Mouse (Mus musculus): Measurements from ENCODE around the gene Fam151a.
"Not testable (repeated sequence)": the region's sequence is repeated elsewhere in the genome, so short reads cannot be mapped to it uniquely, and the experiment has no call there.

Gene Fam151a

DNA sequence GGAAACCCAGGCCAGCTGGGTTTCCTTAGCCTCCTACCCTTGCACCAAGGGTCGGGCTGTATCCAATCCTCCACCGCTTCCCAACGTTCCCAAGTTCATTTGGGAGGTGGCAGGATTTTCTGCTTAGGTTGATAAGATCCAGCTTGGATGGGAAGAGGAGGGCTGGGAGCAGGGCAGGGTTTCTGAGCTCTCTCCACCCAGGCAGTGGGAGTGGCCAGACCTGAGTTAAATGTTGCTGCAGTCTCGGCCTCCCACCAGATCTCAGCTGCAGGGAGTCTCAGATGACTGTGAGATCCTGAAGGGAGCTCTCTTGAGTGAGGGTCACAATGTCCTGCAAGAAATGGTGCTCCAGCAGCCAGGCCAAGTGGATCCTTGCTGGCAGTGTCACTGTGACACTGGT lies at the start of gene Fam151a:
Fam151a (plus strand) TSS at position 254 of the 400 bp plus-strand sequence.
- no peak for DNase-seq (ENCODE audit: low spot score)

DNA sequence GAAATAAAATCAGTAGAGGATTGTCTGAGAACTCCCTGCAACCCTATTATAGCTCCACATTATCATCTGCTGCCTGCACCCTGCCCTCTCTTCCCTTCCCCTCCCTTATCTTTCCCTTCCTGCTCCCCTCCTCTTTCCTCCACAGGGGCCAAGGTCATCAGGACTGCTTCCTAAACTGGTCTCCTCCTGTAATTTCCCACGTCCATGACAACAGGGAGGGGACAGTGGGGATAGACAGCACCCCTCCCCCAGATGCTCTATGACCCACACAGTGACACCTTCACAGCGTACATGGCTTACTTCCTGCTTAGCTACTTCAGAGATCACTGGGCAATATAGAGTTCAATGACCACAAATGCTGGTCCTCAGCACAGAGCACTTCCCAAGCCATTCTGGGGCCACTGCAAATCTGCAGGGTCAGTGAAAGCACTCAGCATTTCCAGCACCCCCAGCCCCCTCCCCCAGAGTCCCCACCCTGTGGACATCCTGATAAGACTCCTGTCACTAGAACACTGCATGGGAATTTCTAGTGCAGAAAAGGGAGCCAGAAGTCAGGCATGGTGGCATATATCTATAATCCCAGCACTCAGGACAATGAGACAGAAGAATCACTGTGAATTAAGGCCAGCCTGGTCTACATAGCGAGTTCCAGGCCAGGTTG lies 44.9 kb upstream of the Fam151a start:
- no peak for DNase-seq (ENCODE audit: low spot score)

DNA sequence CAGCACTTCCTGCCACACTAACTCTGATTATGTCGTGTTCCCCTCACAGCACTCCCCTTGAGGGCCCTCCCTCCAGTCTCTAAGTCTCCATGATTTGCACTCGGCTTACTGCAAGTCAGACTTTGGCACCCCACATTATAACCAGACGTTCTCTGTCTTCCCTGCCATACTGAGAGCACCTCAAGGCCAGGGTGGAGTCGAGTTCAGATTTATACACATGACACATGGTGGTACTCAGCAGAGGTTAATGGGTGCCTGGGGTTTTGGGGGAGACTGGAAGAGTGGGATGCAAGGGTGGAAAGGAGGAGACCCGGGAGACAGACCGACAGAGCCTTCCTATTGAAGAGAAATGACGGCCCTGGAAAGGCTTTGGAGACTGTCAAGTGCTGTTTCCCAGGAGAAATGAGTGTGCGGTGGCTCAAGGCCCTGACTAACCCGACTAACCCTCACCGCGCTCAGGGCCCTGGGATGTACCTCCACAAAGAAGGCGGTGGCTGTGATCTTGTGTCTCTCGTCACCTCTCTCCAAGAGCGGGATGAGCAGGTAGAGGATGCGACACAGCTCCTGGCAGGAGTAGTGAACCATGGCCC lies 39.8 kb upstream of the Fam151a start:
- DNase-seq (ENCODE audit: low spot score): no peak

DNA sequence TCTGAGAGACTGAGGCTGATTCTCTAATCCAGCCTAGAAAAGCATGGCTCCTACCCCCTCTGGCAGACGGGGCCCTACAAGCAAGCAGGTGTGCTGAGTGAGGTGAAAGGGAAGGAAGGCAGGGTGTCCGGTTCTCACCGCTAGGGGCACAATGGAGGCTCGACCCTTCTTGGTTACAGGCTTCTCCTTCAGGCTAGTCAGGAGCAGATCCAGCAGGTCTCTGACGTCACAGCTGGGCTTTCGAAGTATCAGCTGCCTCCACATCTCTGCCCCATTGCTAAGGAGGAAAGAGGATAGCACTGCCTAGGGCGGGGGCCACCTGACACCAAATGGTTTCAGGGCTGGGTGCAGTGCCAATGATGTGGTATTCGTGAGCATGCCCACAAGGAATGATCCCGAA lies 33.7 kb upstream of the Fam151a start:
- peak; percentile 20 for DNase-seq (ENCODE audit: low spot score)

- DNase-seq (ENCODE audit: low spot score): peak; percentile 17
Measured at GRCm38 (mm10) chr4:106700798-106701197, 32.9 kb upstream of the Fam151a start.

DNA sequence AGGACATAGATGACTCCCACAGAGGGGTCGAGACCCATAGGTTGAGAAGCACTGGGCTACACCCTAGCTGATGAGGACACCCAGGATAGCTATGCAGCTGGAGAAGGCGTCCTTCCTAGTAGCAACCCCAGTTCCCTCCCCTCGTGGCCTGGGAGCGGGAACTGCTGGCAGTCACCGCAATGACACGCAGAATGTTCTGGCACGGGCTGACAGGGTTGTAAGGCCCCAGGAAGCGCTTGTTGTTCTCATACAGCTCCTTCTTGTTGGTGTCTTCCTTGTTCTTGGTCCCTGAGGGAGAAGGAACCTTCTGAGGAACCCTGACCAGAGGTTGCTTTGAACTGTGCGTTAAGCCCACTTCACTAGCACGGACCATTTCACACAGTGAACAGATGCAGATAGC lies 29.7 kb upstream of the Fam151a start:
- DNase-seq (ENCODE audit: low spot score): no peak

- DNase-seq (ENCODE audit: low spot score): no peak
Measured at GRCm38 (mm10) chr4:106704416-106704815, 29.3 kb upstream of the Fam151a start.

DNA sequence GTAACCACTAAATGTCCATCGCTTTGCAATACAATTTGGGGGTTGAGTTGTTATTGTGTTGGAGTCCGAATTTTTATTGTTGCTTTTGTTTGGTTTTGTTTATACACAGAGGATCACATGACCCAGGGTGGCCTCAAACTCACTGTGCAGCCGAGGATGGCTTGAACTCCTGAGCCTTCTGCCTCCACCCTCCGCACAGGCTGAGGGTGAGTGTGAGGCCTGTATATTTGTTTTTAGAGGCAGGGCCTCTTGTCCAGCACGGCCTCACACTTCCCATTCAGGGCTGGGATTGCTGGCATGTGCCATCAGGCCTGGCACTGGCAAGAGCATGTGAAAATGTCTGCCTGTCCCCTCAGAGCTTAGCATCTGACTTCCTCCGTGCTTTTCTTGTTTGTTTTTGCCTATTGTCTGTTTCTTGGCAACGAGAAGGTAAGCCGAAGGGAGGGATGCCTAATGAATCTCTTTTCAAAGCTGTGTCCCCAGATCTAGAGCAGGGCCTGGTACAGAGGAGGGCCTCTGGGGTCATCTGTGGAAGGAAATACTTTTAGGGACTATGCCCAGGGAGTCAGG lies 28.5 kb upstream of the Fam151a start:
- no peak for DNase-seq (ENCODE audit: low spot score)

GRCm38 (mm10) chr4:106707957-106708356 lies 25.7 kb upstream of the Fam151a start:
- peak; percentile 7 for DNase-seq (ENCODE audit: low spot score)

GRCm38 (mm10) chr4:106708408-106708807 lies 25.3 kb upstream of the Fam151a start:
- DNase-seq (ENCODE audit: low spot score): peak; percentile 61

DNA sequence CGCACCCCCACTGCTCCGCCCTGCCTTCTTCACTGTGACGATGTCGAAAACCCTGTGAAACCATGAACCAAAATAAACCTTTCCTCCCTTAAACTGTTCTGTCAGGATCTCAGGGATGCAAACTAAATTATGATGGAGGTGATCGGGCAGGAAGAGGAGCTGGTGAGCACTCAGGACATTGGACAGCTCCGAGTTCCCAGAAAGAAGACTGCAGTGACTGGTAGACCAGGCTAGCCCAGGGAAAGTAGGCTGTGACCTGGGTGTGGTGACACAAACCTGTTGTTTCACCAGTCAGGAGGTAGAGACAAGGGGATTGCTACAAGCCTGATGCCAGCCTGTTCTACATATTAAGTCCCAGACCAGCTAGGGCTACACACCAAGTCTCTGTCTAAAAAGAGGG lies 20.1 kb upstream of the Fam151a start:
- DNase-seq (ENCODE audit: low spot score): no peak

DNA sequence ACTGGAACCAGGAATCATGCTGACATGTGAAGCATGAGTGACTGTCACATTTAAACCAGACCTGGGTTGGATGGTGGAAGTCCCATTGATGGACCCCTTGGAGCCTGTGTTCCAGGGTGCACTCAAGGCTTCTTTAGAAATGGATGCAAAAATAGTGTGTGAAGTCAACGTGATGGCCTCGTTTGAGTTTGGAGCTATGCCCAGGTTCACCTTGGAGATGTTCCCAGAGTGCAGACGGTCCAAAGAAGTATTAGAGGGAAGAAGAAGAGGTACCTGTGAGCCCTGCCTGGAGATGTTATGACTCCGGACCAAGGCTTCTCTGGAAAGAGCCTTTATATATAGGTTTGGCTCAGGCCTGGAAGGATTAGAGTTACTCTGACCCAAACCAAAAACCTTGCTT lies 13.1 kb upstream of the Fam151a start:
- no peak for DNase-seq (ENCODE audit: low spot score)

DNA sequence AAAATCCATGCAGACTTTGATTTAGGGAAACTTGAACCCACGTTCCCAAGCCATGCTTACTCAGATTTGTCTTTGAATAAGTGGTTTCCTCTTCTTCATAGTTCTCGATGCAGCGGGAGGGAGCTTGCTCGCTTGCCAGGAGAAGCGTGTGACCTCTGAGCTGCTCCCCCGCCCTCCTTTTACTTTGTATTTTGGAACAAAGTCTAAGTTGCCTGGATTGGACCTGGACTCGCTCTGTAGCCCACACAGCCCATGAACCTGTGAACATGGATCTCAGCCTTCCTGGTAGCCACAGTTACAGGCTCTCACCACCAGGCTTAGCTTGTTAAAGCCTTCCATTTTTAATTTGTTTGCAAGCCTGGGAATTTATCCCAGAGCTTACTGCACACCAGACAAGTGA lies 2.9 kb upstream of the Fam151a start, which contains the start of gene Mroh7:
Mroh7 (minus strand) TSS at position 112 of the 400 bp plus-strand sequence.
- no peak for DNase-seq (ENCODE audit: low spot score)

DNA sequence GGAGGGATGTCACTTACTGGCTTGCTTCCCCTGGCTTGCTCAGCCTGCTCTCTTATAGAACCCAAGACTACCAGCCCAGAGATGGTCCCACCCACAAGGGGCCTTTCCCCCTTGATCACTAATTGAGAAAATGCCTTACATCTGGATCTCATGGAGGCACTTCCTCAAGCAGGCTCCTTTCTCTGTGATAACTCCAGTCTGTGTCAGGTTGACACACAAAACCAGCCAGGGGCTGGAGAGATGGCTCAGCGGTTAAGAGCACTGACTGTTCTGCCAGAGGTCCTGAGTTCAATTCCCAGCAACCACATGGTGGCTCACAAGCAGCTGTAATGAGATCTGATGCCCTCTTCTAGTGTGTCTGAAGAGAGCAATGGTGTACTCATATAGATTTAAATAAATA lies 3.2 kb downstream of the Fam151a start:
- DNase-seq (ENCODE audit: low spot score): not testable (repeated sequence)

DNA sequence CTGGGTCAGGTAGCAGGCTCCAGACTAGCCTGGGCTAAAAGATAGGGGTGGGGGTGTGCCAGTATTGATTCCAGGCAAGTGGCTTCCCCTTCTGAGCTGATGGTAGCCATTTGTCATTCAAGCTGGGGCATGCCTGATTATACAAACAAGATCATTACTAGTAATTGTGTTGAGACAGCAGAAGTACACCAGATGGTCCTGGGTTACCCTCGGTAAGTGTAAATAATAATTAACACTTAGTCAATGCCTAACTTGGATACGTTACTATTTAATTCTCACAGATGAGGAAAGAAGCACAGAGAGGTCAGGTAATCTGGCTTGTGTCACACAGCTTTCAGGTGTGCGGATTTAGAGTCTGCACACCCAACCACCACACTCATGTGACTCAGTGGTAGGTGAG lies 4.2 kb downstream of the Fam151a start:
- DNase-seq (ENCODE audit: low spot score): no peak

DNA sequence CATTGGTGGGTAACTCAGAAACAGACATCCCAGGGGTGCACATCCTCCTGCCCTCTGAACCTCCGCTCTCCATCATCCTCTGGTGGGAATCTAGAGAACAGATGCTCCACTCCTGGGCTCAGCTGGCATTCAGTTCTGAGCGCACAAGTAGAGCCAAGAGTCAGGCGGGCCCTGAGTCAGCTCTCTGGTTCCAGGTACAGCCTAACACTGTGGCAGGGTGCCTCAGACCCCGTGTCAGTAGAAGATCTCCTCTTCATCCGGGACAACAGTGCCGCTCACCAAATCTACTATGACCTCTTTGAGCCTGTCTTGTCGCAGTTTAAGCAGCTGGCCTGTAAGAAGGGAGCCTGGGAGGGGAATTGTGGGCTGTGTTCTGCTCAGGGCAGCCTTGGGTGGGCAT lies 12.2 kb downstream of the Fam151a start:
- DNase-seq (ENCODE audit: low spot score): no peak

DNA sequence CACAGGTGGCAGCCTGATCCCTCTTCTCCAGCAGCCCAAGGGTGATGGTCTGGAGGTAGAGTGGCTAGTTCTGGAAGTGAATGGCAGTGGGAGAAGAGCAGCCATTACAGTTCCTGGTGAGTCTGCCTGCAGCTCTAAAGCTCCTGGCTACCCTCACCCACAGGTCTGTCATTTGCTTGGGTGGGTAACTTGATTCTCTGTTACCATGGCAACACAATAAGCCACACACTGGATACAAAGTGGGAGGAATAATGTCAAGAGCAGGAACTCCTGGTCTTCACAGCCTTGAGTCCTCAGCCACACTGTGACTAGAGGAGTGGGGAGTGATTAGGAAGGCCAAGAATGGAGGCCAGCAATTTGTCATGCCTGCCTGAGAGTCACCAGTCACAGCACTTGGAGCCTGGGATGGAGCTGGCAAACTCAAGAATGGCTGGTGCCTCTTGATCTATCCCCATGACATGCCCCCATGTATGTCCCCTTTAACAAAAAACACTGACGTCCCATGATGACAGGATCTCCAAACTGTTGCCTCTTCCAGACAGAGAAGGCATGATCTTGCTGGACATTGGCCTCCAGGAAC lies 13.4 kb downstream of the Fam151a start:
- DNase-seq (ENCODE audit: low spot score): no peak

- DNase-seq (ENCODE audit: low spot score): peak; percentile 11
Measured at GRCm38 (mm10) chr4:106749699-106750098, 16.0 kb downstream of the Fam151a start.

- no peak for DNase-seq (ENCODE audit: low spot score)
Measured at GRCm38 (mm10) chr4:106751726-106752125, 18.0 kb downstream of the Fam151a start.

- no peak for DNase-seq (ENCODE audit: low spot score)
Measured at GRCm38 (mm10) chr4:106764166-106764565, 30.5 kb downstream of the Fam151a start.

DNA sequence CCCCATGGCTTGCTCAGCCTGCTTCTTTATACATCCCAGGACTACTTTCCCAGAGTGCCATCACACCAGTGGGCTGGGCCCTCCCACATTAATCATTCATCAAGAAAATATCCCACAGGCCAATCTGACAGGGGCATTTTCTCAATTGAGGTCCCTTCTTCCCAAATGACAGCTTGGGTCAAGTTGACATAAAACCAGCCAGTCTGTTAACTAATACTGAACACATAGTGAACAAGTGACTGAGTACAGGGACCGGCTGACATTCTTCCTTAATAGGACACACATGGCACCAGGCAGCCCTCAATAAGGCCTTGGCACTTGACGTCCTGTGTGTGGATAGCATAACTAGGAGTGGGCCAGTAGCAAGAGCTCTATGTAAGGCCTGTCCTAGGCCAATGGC lies 35.6 kb downstream of the Fam151a start:
- no peak for DNase-seq (ENCODE audit: low spot score)

- DNase-seq (ENCODE audit: low spot score): no peak
Measured at GRCm38 (mm10) chr4:106772558-106772957, 38.9 kb downstream of the Fam151a start.

- not testable (repeated sequence) for DNase-seq (ENCODE audit: low spot score)
Measured at GRCm38 (mm10) chr4:106775767-106776166, 42.1 kb downstream of the Fam151a start.

All from MN1 (cell line).